Mouse (Mus musculus): Measurements from ENCODE around the gene Lrrc4.

DNA sequence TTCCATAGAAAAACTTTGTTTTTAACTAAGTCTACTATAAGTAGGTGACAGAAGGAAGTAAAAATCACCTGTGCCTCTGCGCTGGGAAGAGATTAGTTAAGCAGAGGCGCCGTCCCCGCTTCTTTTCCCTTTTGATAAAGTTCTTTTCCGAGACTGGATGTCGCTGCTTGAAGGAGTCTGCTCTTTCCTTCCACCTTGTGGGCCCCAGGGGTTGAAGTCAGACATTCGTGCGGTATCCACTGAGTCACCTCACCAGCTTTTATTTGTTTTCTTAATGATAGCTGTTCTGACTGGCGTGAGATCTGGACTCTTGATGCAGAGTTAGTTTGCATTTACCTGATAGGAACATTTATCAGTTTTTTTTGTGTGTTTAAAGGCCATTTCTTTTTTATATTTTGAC is 96.4 kb downstream of the Lrrc4 start:
- TF ChIP-seq POLR2A (IDR thresholded peaks at IDR 0.05; ENCODE audit: extremely low read depth, insufficient read depth, low read length) (no peak), CTCF (IDR thresholded peaks at IDR 0.05; ENCODE audit: low read depth, low read length) (no peak)

All from liver, adult 2 months (tissue).